Mouse (Mus musculus) intestine, postnatal 0 days (tissue): ENCODE results near the gene Gm49384. TPM values are rescaled to one million over a fixed set of nuclear protein-coding genes. Genes with fewer than 3 reads are reported as not detected.

Experiments used
- ATAC-seq: fragments of 200-750 bp; cut with Nextera tagmentation; 2 replicates; pipeline ENCODE4 v1.8.0; 2017; ENCODE audit warnings: mild to moderate bottlenecking, moderate TSS enrichment, moderate library complexity
- H3K27ac ChIP-seq: fragments of 300-500 bp; sonication (generic); 2 replicates; pipeline ENCODE4 v1.5.1; 2014; ENCODE audit warnings: mild to moderate bottlenecking, low read depth, low read length, moderate library complexity
- H3K27me3 ChIP-seq: fragments of 300-500 bp; sonication (generic); replicated peaks from 2 replicates; pipeline ENCODE4 v1.6.1; 2014; ENCODE audit warnings: low read length, mixed read lengths; ENCODE audit not compliant: control insufficient read depth, insufficient read depth
- H3K36me3 ChIP-seq: fragments of 300-500 bp; sonication (generic); 2 replicates; pipeline ENCODE4 v1.6.1; 2014; ENCODE audit warnings: mild to moderate bottlenecking, moderate library complexity; ENCODE audit not compliant: control insufficient read depth, insufficient read depth
- H3K4me1 ChIP-seq: fragments of 300-500 bp; sonication (generic); replicated peaks from 2 replicates; pipeline ENCODE4 v1.6.1; 2014; ENCODE audit warnings: antibody characterized with exemption, low read length, mixed read lengths; ENCODE audit not compliant: control insufficient read depth, insufficient read depth
- H3K4me2 ChIP-seq: fragments of 300-500 bp; sonication (generic); replicated peaks from 2 replicates; pipeline ENCODE4 v1.6.1; 2014; ENCODE audit warnings: low read depth, mild to moderate bottlenecking, moderate library complexity
- H3K4me3 ChIP-seq: fragments of 300-500 bp; sonication (generic); 2 replicates; pipeline ENCODE4 v1.5.1; 2014; ENCODE audit warnings: low read depth, low read length
- H3K9ac ChIP-seq: fragments of 300-500 bp; sonication (generic); 2 replicates; pipeline ENCODE4 v1.6.1; 2014; ENCODE audit warnings: mild to moderate bottlenecking, low read depth, low read length
- H3K9me3 ChIP-seq: fragments of 300-500 bp; sonication (generic); 2 replicates; pipeline ENCODE4 v1.6.1; 2016; ENCODE audit warnings: mixed run types; ENCODE audit not compliant: control insufficient read depth
- CTCF ChIP-seq: sonication (generic); IDR thresholded peaks from 2 replicates; pipeline ENCODE4 v1.5.1; 2016; ENCODE audit warnings: low read depth, mild to moderate bottlenecking, control low read depth, antibody characterized with exemption, moderate library complexity
- WGBS: fragments of 180-500 bp; shearing (Covaris S2); extraction: QIAGEN DNeasy Blood & Tissue Kit; methylation state at CpG from one replicate; pipeline ENCODE4 v1.1.7; 2014; 5-methylcytosine and 5-hydroxymethylcytosine counted together
- polyA plus RNA-seq: library from polyadenylated mRNA; unstranded; fragments of >200 nt; fragmentation: Nextera tagmentation; extraction: Ambion mirVana; gene quantifications from 2 replicates; pipeline ENCODE4 v1.2.1, GENCODE M21; 2015

The Gm49384 gene
- polyA plus RNA-seq, 1 experiment from 2014 or later = 9.1 TPM

- Histone ChIP-seq H3K4me1 (no peaks in the 10 kb centered on the region), H3K36me3 (peaks cover 5% of the 10 kb centered on the region; the same call in 1 of the 2 replicates), H3K9me3 (no peaks in the 10 kb centered on the region), H3K27ac (no peak overlapping the region), H3K4me2 (no peak overlapping the region), H3K27me3 (no peaks in the 10 kb centered on the region), H3K4me3 (no peak overlapping the region), H3K9ac (no peak overlapping the region)
- ATAC-seq = no peak
- 91% methylated on average over 2 of the region's 2 CpGs for WGBS
- TF ChIP-seq CTCF = peak; percentile 49
Observed at GRCm38 (mm10) chr12:69208520-69208919, 4.5 kb upstream of the Gm49384 start.

- H3K4me1 ChIP-seq = no peaks in the 10 kb centered on the region
- H3K4me2 ChIP-seq = no peak overlapping the region
- H3K27me3 ChIP-seq = no peaks in the 10 kb centered on the region
- 94% methylated on average over 7 of the region's 7 CpGs for WGBS
- ATAC-seq = no peak
- H3K4me3 ChIP-seq = no peak overlapping the region
- H3K27ac ChIP-seq = no peak overlapping the region
- H3K9ac ChIP-seq = no peak overlapping the region
- no peak for TF ChIP-seq CTCF
- H3K9me3 ChIP-seq = no peaks in the 10 kb centered on the region
- H3K36me3 ChIP-seq = peaks cover 5% of the 10 kb centered on the region; the same call in 1 of the 2 replicates
Observed at GRCm38 (mm10) chr12:69207926-69208325, 3.9 kb upstream of the Gm49384 start.

DNA sequence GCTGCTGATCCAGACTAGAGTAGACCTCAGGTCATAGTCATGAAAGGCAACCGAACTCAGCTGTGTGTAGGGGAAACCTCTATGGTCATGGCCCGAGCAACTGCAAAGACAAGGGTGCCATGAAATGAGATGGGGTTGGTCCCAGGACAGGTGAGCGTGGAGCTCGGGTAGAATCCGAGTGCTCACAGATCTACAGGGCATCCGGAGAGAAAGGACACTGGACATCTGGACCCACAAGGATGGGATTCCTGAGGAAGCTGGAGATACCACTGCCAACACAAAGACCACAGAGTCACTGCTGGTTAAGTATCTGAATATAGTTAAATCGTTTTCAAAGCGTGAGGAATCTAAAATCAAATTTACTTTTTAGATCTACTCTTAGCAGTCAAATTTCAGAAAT, 3.3 kb upstream of the Gm49384 start:
- ATAC-seq = no peak
- Histone ChIP-seq H3K4me2 (no peak overlapping the region), H3K27ac (no peak overlapping the region), H3K27me3 (no peaks in the 10 kb centered on the region), H3K9me3 (no peaks in the 10 kb centered on the region), H3K4me1 (no peaks in the 10 kb centered on the region), H3K9ac (no peak overlapping the region), H3K4me3 (no peak overlapping the region), H3K36me3 (peaks cover 6% of the 10 kb centered on the region; the same call in 1 of the 2 replicates)
- WGBS = 95% methylated on average over 8 of the region's 8 CpGs
- TF ChIP-seq CTCF = no peak

GRCm38 (mm10) chr12:69198985-69199384, 5.1 kb downstream of the Gm49384 start:
- Histone ChIP-seq H3K27me3 (no peaks in the 10 kb centered on the region), H3K27ac (no peak overlapping the region), H3K9me3 (no peaks in the 10 kb centered on the region), H3K4me2 (peak overlapping the region; percentile 93; the same call in 1 of the 2 replicates), H3K4me1 (no peaks in the 10 kb centered on the region; the same call in 1 of the 2 replicates), H3K36me3 (peaks cover 15% of the 10 kb centered on the region; the same call in 1 of the 2 replicates), H3K9ac (no peak overlapping the region), H3K4me3 (0 out of 2 replicates have a peak overlapping the region, but pooled peaks have one; percentile 96)
- peak; percentile 61 for ATAC-seq
- TF ChIP-seq CTCF = no peak

GRCm38 (mm10) chr12:69198164-69198535, 5.9 kb downstream of the Gm49384 start, which contains the start of gene Dnaaf2:
Gene Dnaaf2 (minus strand): TSS chr12:69198429.
- H3K4me2 ChIP-seq = peak within 1 kb of the TSS; percentile 93
- 1% methylated on average over 18 of the region's 18 CpGs for WGBS
- peaks cover 15% of the 10 kb centered on the region; the same call in 1 of the 2 replicates for H3K36me3 ChIP-seq
- peak within 1 kb of the TSS; percentile 89 for H3K27ac ChIP-seq
- H3K4me1 ChIP-seq = no peaks in the 10 kb centered on the region; the same call in 1 of the 2 replicates
- no peaks in the 10 kb centered on the region for H3K27me3 ChIP-seq
- peak; percentile 31; the same call in 1 of the 2 replicates for ATAC-seq
- H3K9ac ChIP-seq = peak within 1 kb of the TSS; percentile 83
- H3K4me3 ChIP-seq = peak within 1 kb of the TSS; percentile 96
- TF ChIP-seq CTCF = no peak
- no peaks in the 10 kb centered on the region for H3K9me3 ChIP-seq

- H3K27me3 ChIP-seq = no peaks in the 10 kb centered on the region
- TF ChIP-seq CTCF = peak; percentile 21; the same call in 1 of the 2 replicates
- peaks cover 15% of the 10 kb centered on the region; the same call in 1 of the 2 replicates for H3K36me3 ChIP-seq
- H3K9me3 ChIP-seq = no peaks in the 10 kb centered on the region
- under 1% methylated on average over 94 of the region's 94 CpGs for WGBS
- H3K9ac ChIP-seq = peak overlapping the region; percentile 83
- peak; percentile 77 for ATAC-seq
- peak overlapping the region; percentile 93 for H3K4me2 ChIP-seq
- peak overlapping the region; percentile 96 for H3K4me3 ChIP-seq
- no peaks in the 10 kb centered on the region; the same call in 1 of the 2 replicates for H3K4me1 ChIP-seq
- H3K27ac ChIP-seq = peak overlapping the region; percentile 89
Observed at GRCm38 (mm10) chr12:69197378-69198163, 6.5 kb downstream of the Gm49384 start.
